Mouse (Mus musculus): ENCODE measurements around the gene Xylb. TPM values are rescaled to one million over a fixed set of nuclear protein-coding genes. Genes with fewer than 3 reads are reported as not detected.
A peak's percentile ranks its signal among the peaks of the same experiment; 100 is the strongest.

Xylb gene
- polyA plus RNA-seq, 1 experiment = 0.09 TPM

GRCm38 (mm10) chr9:119390214-119390613 lies 33.0 kb downstream of the Xylb start:
- Histone ChIP-seq H3K4me1 (no peaks in the 10 kb centered on the region), H3K9me3 (no peaks in the 10 kb centered on the region), H3K36me3 (replicated peaks; ENCODE audit: low read length) (no peaks in the 10 kb centered on the region), H3K4me3 (replicated peaks) (no peak overlapping the region), H3K27me3 (replicated peaks) (peaks cover 4% of the 10 kb centered on the region)
- TF ChIP-seq GATA1 (IDR thresholded peaks at IDR 0.05; ENCODE audit: borderline replicate concordance, low read length) (no peak), FLI1 (IDR thresholded peaks at IDR 0.05; ENCODE audit: low read length) (no peak)

- no peaks in the 10 kb centered on the region for H3K36me3 ChIP-seq (replicated peaks; ENCODE audit: low read length)
- no peaks in the 10 kb centered on the region for H3K4me1 ChIP-seq
- peaks cover 4% of the 10 kb centered on the region for H3K9me3 ChIP-seq
- TF ChIP-seq GATA1 (IDR thresholded peaks at IDR 0.05; ENCODE audit: borderline replicate concordance, low read length) (no peak), FLI1 (IDR thresholded peaks at IDR 0.05; ENCODE audit: low read length) (no peak)
- H3K4me3 ChIP-seq (replicated peaks) = no peak overlapping the region
- H3K27me3 ChIP-seq (replicated peaks) = peaks cover 17% of the 10 kb centered on the region
Observed at GRCm38 (mm10) chr9:119394808-119395207, 37.6 kb downstream of the Xylb start.

- H3K4me3 ChIP-seq (replicated peaks) = peak overlapping the region; percentile 93
- no peak for TF ChIP-seq GATA1 (IDR thresholded peaks at IDR 0.05; ENCODE audit: borderline replicate concordance, low read length)
- no peak for TF ChIP-seq FLI1 (IDR thresholded peaks at IDR 0.05; ENCODE audit: low read length)
- H3K36me3 ChIP-seq (replicated peaks; ENCODE audit: low read length) = no peaks in the 10 kb centered on the region
- H3K4me1 ChIP-seq = peaks cover 31% of the 10 kb centered on the region
- peaks cover 61% of the 10 kb centered on the region for H3K27me3 ChIP-seq (replicated peaks)
- peaks cover 4% of the 10 kb centered on the region for H3K9me3 ChIP-seq
Observed at GRCm38 (mm10) chr9:119401351-119401750, 44.2 kb downstream of the Xylb start.

- H3K9me3 ChIP-seq = peaks cover 4% of the 10 kb centered on the region
- TF ChIP-seq GATA1 (IDR thresholded peaks at IDR 0.05; ENCODE audit: borderline replicate concordance, low read length) (no peak), FLI1 (IDR thresholded peaks at IDR 0.05; ENCODE audit: low read length) (no peak)
- H3K36me3 ChIP-seq (replicated peaks; ENCODE audit: low read length) = no peaks in the 10 kb centered on the region
- H3K4me1 ChIP-seq = peaks cover 31% of the 10 kb centered on the region
- peak within 1 kb of the TSS; percentile 93 for H3K4me3 ChIP-seq (replicated peaks)
- peaks cover 64% of the 10 kb centered on the region for H3K27me3 ChIP-seq (replicated peaks)
Observed at GRCm38 (mm10) chr9:119401801-119402214, 44.6 kb downstream of the Xylb start, which contains the start of gene Acvr2b. TSS of gene Acvr2b (plus strand) at chr9:119402118.

- H3K4me3 ChIP-seq (replicated peaks) = peak overlapping the region; percentile 93
- peaks cover 31% of the 10 kb centered on the region for H3K4me1 ChIP-seq
- no peak for TF ChIP-seq GATA1 (IDR thresholded peaks at IDR 0.05; ENCODE audit: borderline replicate concordance, low read length)
- no peak for TF ChIP-seq FLI1 (IDR thresholded peaks at IDR 0.05; ENCODE audit: low read length)
- H3K36me3 ChIP-seq (replicated peaks; ENCODE audit: low read length) = no peaks in the 10 kb centered on the region
- H3K9me3 ChIP-seq = peaks cover 4% of the 10 kb centered on the region
- H3K27me3 ChIP-seq (replicated peaks) = peaks cover 71% of the 10 kb centered on the region
Observed at GRCm38 (mm10) chr9:119402253-119403235, 45.4 kb downstream of the Xylb start.

GRCm38 (mm10) chr9:119403236-119403641 lies 46.1 kb downstream of the Xylb start:
- Histone ChIP-seq H3K4me3 (replicated peaks) (peak overlapping the region; percentile 93), H3K36me3 (replicated peaks; ENCODE audit: low read length) (no peaks in the 10 kb centered on the region), H3K4me1 (peaks cover 31% of the 10 kb centered on the region), H3K27me3 (replicated peaks) (peaks cover 75% of the 10 kb centered on the region), H3K9me3 (peaks cover 4% of the 10 kb centered on the region)
- TF ChIP-seq GATA1 (IDR thresholded peaks at IDR 0.05; ENCODE audit: borderline replicate concordance, low read length) = no peak
- TF ChIP-seq FLI1 (IDR thresholded peaks at IDR 0.05; ENCODE audit: low read length) = no peak

GRCm38 (mm10) chr9:119404090-119404489 lies 46.9 kb downstream of the Xylb start:
- no peak for TF ChIP-seq FLI1 (IDR thresholded peaks at IDR 0.05; ENCODE audit: low read length)
- no peak for TF ChIP-seq GATA1 (IDR thresholded peaks at IDR 0.05; ENCODE audit: borderline replicate concordance, low read length)
- Histone ChIP-seq H3K36me3 (replicated peaks; ENCODE audit: low read length) (no peaks in the 10 kb centered on the region), H3K9me3 (peaks cover 2% of the 10 kb centered on the region), H3K4me1 (peaks cover 34% of the 10 kb centered on the region), H3K27me3 (replicated peaks) (peaks cover 76% of the 10 kb centered on the region), H3K4me3 (replicated peaks) (peak overlapping the region; percentile 71)

GRCm38 (mm10) chr9:119407884-119408283 lies 50.7 kb downstream of the Xylb start:
- TF ChIP-seq GATA1 (IDR thresholded peaks at IDR 0.05; ENCODE audit: borderline replicate concordance, low read length) (no peak), FLI1 (IDR thresholded peaks at IDR 0.05; ENCODE audit: low read length) (no peak)
- Histone ChIP-seq H3K9me3 (peaks cover 22% of the 10 kb centered on the region), H3K4me3 (replicated peaks) (no peak overlapping the region), H3K27me3 (replicated peaks) (peaks cover 59% of the 10 kb centered on the region), H3K4me1 (peaks cover 23% of the 10 kb centered on the region), H3K36me3 (replicated peaks; ENCODE audit: low read length) (no peaks in the 10 kb centered on the region)

GRCm38 (mm10) chr9:119408898-119409664 lies 51.9 kb downstream of the Xylb start:
- Histone ChIP-seq H3K36me3 (replicated peaks; ENCODE audit: low read length) (no peaks in the 10 kb centered on the region), H3K4me1 (peaks cover 11% of the 10 kb centered on the region), H3K4me3 (replicated peaks) (no peak overlapping the region), H3K27me3 (replicated peaks) (peaks cover 49% of the 10 kb centered on the region), H3K9me3 (peaks cover 31% of the 10 kb centered on the region)
- no peak for TF ChIP-seq FLI1 (IDR thresholded peaks at IDR 0.05; ENCODE audit: low read length)
- TF ChIP-seq GATA1 (IDR thresholded peaks at IDR 0.05; ENCODE audit: borderline replicate concordance, low read length) = no peak
